Mouse (Mus musculus) limb, embryonic 14.5 days (tissue): ENCODE results near the gene Fig4. TPM values are rescaled to one million over a fixed set of nuclear protein-coding genes. Genes with fewer than 3 reads are reported as not detected.

Experiments
- ATAC-seq: fragments of 200-750 bp; cut with Nextera tagmentation; 2 replicates; pipeline ENCODE4 v1.8.0; 2017; ENCODE audit warnings: low read depth, moderate number of reproducible peaks, moderate TSS enrichment; ENCODE audit not compliant: low FRiP score
- DNase-seq: peaks from one replicate; pipeline ENCODE4 v3.0.0-alpha.2; 2015; ENCODE audit warnings: low spot score
- H3K27ac ChIP-seq: fragments of 300-500 bp; sonication (generic); replicated peaks from 2 replicates; pipeline ENCODE4 v1.5.1; 2014; ENCODE audit warnings: low read depth, mild to moderate bottlenecking, low read length, moderate library complexity, mixed read lengths
- H3K27me3 ChIP-seq: fragments of 300-500 bp; sonication (generic); 2 replicates; pipeline ENCODE4 v1.6.1; 2014; ENCODE audit warnings: low read length, mixed read lengths; ENCODE audit not compliant: control insufficient read depth, insufficient read depth
- H3K36me3 ChIP-seq: fragments of 300-500 bp; sonication (generic); 2 replicates; pipeline ENCODE4 v1.6.1; 2014; ENCODE audit warnings: mild to moderate bottlenecking, low read length, moderate library complexity, mixed read lengths; ENCODE audit not compliant: control insufficient read depth, insufficient read depth
- H3K4me1 ChIP-seq: fragments of 300-500 bp; sonication (generic); 2 replicates; pipeline ENCODE4 v1.6.1; 2014; ENCODE audit warnings: antibody characterized with exemption, low read length, mixed read lengths; ENCODE audit not compliant: control insufficient read depth, insufficient read depth
- H3K4me2 ChIP-seq: fragments of 300-500 bp; sonication (generic); replicated peaks from 2 replicates; pipeline ENCODE4 v1.6.1; 2014; ENCODE audit warnings: low read depth, mild to moderate bottlenecking, low read length, moderate library complexity; ENCODE audit not compliant: severe bottlenecking
- H3K4me3 ChIP-seq: fragments of 300-500 bp; sonication (generic); replicated peaks from 2 replicates; pipeline ENCODE4 v1.5.1; 2014; ENCODE audit warnings: low read length
- H3K9ac ChIP-seq: fragments of 300-500 bp; sonication (generic); 2 replicates; pipeline ENCODE4 v1.6.1; 2014; ENCODE audit warnings: mild to moderate bottlenecking, low read depth, low read length, moderate library complexity; ENCODE audit not compliant: severe bottlenecking
- H3K9me3 ChIP-seq: fragments of 300-500 bp; sonication (generic); 2 replicates; pipeline ENCODE4 v1.6.1; 2016; ENCODE audit warnings: low read length; ENCODE audit not compliant: control insufficient read depth
- POLR2A ChIP-seq: fragments of 200-500 bp; IDR thresholded peaks from 2 replicates; pipeline ENCODE4 v1.8.0; 2012; ENCODE audit warnings: inconsistent platforms, mild to moderate bottlenecking, moderate library complexity, borderline replicate concordance; ENCODE audit not compliant: insufficient read depth, insufficient read length; ENCODE audit errors: extremely low read depth
- WGBS: fragments of 180-500 bp; shearing (Covaris S2); extraction: QIAGEN DNeasy Blood & Tissue Kit; methylation state at CpG from one replicate; pipeline ENCODE4 v1.1.7; 2014; 5-methylcytosine and 5-hydroxymethylcytosine counted together
- polyA plus RNA-seq, 2 experiments: library from polyadenylated mRNA; depleted of rRNA in 1 of 2; stranded (reverse) in 1 of 2; unstranded in 1 of 2; fragments of >200 nt; fragmentation: Nextera tagmentation in 1 of 2; extraction: Ambion mirVana in 1 of 2; gene quantifications; 2 replicates each; pipeline versions ENCODE4 v1.2.1 to v1.2.3; 2012 to 2014

Fig4 gene
- polyA plus RNA-seq, 2 experiments = 9.5 to 18.8 TPM

- Histone ChIP-seq H3K4me2 (no peak overlapping the region), H3K9me3 (no peaks in the 10 kb centered on the region), H3K4me3 (no peak overlapping the region), H3K9ac (no peak overlapping the region), H3K36me3 (peaks cover 4% of the 10 kb centered on the region; the same call in 1 of the 2 replicates), H3K27ac (no peak overlapping the region), H3K4me1 (no peaks in the 10 kb centered on the region), H3K27me3 (no peaks in the 10 kb centered on the region)
- ATAC-seq = no peak
- DNase-seq = no peak
- 90% methylated on average over 5 of the region's 5 CpGs for WGBS
- no peak for TF ChIP-seq POLR2A
These were observed 55.1 kb downstream of the Fig4 start for GRCm38 (mm10) chr10:41247800-41248473.

GRCm38 (mm10) chr10:41246111-41246510 is 56.9 kb downstream of the Fig4 start:
- 81% methylated on average over 5 of the region's 5 CpGs for WGBS
- H3K9ac ChIP-seq = no peak overlapping the region
- no peaks in the 10 kb centered on the region for H3K9me3 ChIP-seq
- no peak overlapping the region for H3K4me3 ChIP-seq
- H3K4me1 ChIP-seq = no peaks in the 10 kb centered on the region
- H3K27me3 ChIP-seq = no peaks in the 10 kb centered on the region
- H3K36me3 ChIP-seq = peaks cover 4% of the 10 kb centered on the region; the same call in 1 of the 2 replicates
- DNase-seq = no peak
- H3K27ac ChIP-seq = no peak overlapping the region
- no peak for ATAC-seq
- H3K4me2 ChIP-seq = no peak overlapping the region
- TF ChIP-seq POLR2A = no peak

- Histone ChIP-seq H3K4me2 (no peak overlapping the region), H3K36me3 (peaks cover 4% of the 10 kb centered on the region; the same call in 1 of the 2 replicates), H3K9ac (no peak overlapping the region), H3K4me1 (no peaks in the 10 kb centered on the region), H3K4me3 (no peak overlapping the region), H3K9me3 (no peaks in the 10 kb centered on the region), H3K27ac (no peak overlapping the region), H3K27me3 (no peaks in the 10 kb centered on the region)
- TF ChIP-seq POLR2A = no peak
- DNase-seq = no peak
- ATAC-seq = no peak
- WGBS = 88% methylated on average over 6 of the region's 6 CpGs
These were observed 57.6 kb downstream of the Fig4 start for GRCm38 (mm10) chr10:41245477-41245876.

- no peak for DNase-seq
- no peak for ATAC-seq
- 95% methylated on average over 6 of the region's 6 CpGs for WGBS
- no peak for TF ChIP-seq POLR2A
- no peak overlapping the region for H3K4me2 ChIP-seq
- peaks cover 4% of the 10 kb centered on the region; the same call in 1 of the 2 replicates for H3K36me3 ChIP-seq
- H3K9me3 ChIP-seq = no peaks in the 10 kb centered on the region
- H3K27ac ChIP-seq = no peak overlapping the region
- H3K9ac ChIP-seq = no peak overlapping the region
- H3K27me3 ChIP-seq = no peaks in the 10 kb centered on the region
- no peak overlapping the region for H3K4me3 ChIP-seq
- no peaks in the 10 kb centered on the region for H3K4me1 ChIP-seq
These were observed 58.0 kb downstream of the Fig4 start for GRCm38 (mm10) chr10:41245028-41245427.

GRCm38 (mm10) chr10:41243930-41244329 is 59.1 kb downstream of the Fig4 start:
- DNase-seq (no peak), ATAC-seq (no peak)
- Histone ChIP-seq H3K4me2 (no peak overlapping the region), H3K9me3 (no peaks in the 10 kb centered on the region), H3K9ac (no peak overlapping the region), H3K27ac (no peak overlapping the region), H3K36me3 (peaks cover 4% of the 10 kb centered on the region; the same call in 1 of the 2 replicates), H3K4me1 (no peaks in the 10 kb centered on the region), H3K4me3 (no peak overlapping the region), H3K27me3 (no peaks in the 10 kb centered on the region)
- TF ChIP-seq POLR2A = no peak
- 83% methylated on average over 6 of the region's 6 CpGs for WGBS
